Mouse (Mus musculus) intestine, embryonic 14.5 days (tissue): ENCODE measurements around the gene Pde7b. TPM values are rescaled to one million over a fixed set of nuclear protein-coding genes. Genes with fewer than 3 reads are reported as not detected.

Experiments used
- ATAC-seq: fragments of 200-750 bp; cut with Nextera tagmentation; replicated peaks from 2 replicates; pipeline ENCODE4 v1.8.0; 2017; ENCODE audit warnings: low read depth, moderate number of reproducible peaks, moderate TSS enrichment, moderate library complexity; ENCODE audit not compliant: low FRiP score, low TSS enrichment
- DNase-seq: peaks from one replicate; pipeline ENCODE4 v3.0.0-alpha.2; 2018; ENCODE audit warnings: low spot score
- H3K27ac ChIP-seq: fragments of 300-500 bp; sonication (generic); 2 replicates; pipeline ENCODE4 v1.5.1; 2014; ENCODE audit warnings: low read depth, mild to moderate bottlenecking, control low read depth
- H3K27me3 ChIP-seq: fragments of 300-500 bp; sonication (generic); replicated peaks from 2 replicates; pipeline ENCODE4 v1.6.1; 2014; ENCODE audit warnings: low read length, control low read depth; ENCODE audit not compliant: control insufficient read depth, insufficient read depth
- H3K36me3 ChIP-seq: fragments of 300-500 bp; sonication (generic); 2 replicates; pipeline ENCODE4 v1.6.1; 2014; ENCODE audit warnings: low read length, control low read depth; ENCODE audit not compliant: control insufficient read depth, insufficient read depth
- H3K4me1 ChIP-seq: fragments of 300-500 bp; sonication (generic); replicated peaks from 2 replicates; pipeline ENCODE4 v1.6.1; 2014; ENCODE audit warnings: low read length, control low read depth, mixed read lengths; ENCODE audit not compliant: control insufficient read depth, insufficient read depth
- H3K4me2 ChIP-seq: fragments of 300-500 bp; sonication (generic); 2 replicates; pipeline ENCODE4 v1.6.1; 2014; ENCODE audit warnings: low read length
- H3K4me3 ChIP-seq: fragments of 300-500 bp; sonication (generic); 2 replicates; pipeline ENCODE4 v1.5.1; 2014; ENCODE audit warnings: low read depth, low read length, control low read depth, mixed read lengths
- H3K9ac ChIP-seq: fragments of 300-500 bp; sonication (generic); 2 replicates; pipeline ENCODE4 v1.6.1; 2014; ENCODE audit warnings: mild to moderate bottlenecking, low read length
- H3K9me3 ChIP-seq: fragments of 300-500 bp; sonication (generic); 2 replicates; pipeline ENCODE4 v1.6.1; 2016; ENCODE audit warnings: low read length, control low read depth; ENCODE audit not compliant: control insufficient read depth
- WGBS: fragments of 180-500 bp; shearing (Covaris S2); extraction: QIAGEN DNeasy Blood & Tissue Kit; methylation state at CpG from one replicate; pipeline ENCODE4 v1.1.7; 2014; 5-methylcytosine and 5-hydroxymethylcytosine counted together
- polyA plus RNA-seq: library from polyadenylated mRNA; unstranded; fragments of >200 nt; fragmentation: Nextera tagmentation; extraction: Ambion mirVana; gene quantifications from 2 replicates; pipeline ENCODE4 v1.2.1, GENCODE M21; 2014

The Pde7b gene
- polyA plus RNA-seq, 1 experiment from 2014 or later: 2.8 TPM

DNA sequence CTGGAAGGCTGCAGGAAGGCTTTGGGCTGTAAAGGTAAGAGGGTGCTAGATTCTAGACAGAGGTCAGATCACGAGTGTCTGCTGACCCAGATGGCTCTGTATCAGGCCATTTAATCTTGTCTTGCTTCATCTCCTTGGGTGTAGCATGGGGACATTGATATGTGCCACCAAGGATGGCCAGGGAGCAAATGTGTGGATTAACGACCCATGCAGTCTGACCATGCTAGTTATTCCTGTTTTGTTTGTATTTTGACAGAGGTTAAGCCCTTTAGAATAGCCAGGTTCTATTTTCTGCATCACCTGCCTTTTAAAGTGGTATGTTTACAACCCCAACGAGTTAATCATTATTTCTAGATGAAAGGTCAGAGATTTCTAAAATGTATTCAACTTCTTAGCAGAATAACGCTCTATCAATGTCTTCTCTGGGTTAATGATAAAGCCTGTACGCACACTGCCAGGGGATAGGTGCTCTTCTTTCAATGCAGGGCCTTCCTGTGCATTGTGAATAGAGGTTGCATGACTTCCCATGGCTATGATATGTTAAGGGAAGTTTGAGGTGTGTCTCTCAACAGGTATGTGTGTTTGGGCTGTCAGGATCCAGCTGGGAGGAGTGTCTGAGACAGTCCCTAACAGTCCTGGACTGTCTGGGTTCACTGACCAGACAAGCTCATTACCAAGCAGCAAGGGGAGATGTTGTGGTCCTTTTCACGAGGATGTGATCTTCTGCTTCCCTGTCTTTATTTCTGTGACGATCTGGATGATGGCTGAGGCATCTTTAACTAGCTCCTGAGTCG, 103.0 kb downstream of the Pde7b start:
- no peak overlapping the region for H3K4me2 ChIP-seq
- peak; percentile 62 for ATAC-seq
- H3K27ac ChIP-seq: peak overlapping the region; percentile 16; the same call in 1 of the 2 replicates

DNA sequence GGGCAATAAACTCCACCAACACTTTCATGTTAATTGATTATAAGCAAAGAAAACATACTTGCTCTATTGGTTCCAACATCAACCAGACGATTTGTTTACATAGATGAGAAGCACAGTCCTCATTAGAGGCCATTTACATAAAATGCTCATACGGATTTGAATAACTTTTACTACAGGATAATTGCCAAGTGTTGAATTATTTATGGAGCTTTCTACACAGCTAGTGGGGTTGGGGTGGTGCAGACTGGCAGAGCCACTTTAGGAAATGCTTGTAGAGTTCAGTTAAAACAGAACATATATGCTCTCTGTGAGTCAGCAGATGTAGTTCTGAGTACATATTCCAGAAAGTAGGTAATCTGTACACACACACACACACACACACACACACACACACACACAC, 118.9 kb downstream of the Pde7b start:
- no peak overlapping the region for H3K27ac ChIP-seq
- H3K4me1 ChIP-seq: no peaks in the 10 kb centered on the region
- H3K4me2 ChIP-seq: no peak overlapping the region
- H3K4me3 ChIP-seq: no peak overlapping the region
- no peak overlapping the region for H3K9ac ChIP-seq
- ATAC-seq (no peak), DNase-seq (no peak)
- no peaks in the 10 kb centered on the region for H3K36me3 ChIP-seq
- WGBS: 75% methylated on average over 2 of the region's 2 CpGs
- no peaks in the 10 kb centered on the region for H3K27me3 ChIP-seq
- H3K9me3 ChIP-seq: no peaks in the 10 kb centered on the region

More for the DNA sequence above, 103.0 kb downstream of the Pde7b start:
- no peaks in the 10 kb centered on the region for H3K27me3 ChIP-seq
- H3K4me1 ChIP-seq: no peaks in the 10 kb centered on the region
- WGBS: 56% methylated on average over 8 of the region's 8 CpGs
- DNase-seq: no peak
- no peaks in the 10 kb centered on the region for H3K9me3 ChIP-seq
- no peaks in the 10 kb centered on the region for H3K36me3 ChIP-seq
- H3K9ac ChIP-seq: no peak overlapping the region
- no peak overlapping the region for H3K4me3 ChIP-seq

DNA sequence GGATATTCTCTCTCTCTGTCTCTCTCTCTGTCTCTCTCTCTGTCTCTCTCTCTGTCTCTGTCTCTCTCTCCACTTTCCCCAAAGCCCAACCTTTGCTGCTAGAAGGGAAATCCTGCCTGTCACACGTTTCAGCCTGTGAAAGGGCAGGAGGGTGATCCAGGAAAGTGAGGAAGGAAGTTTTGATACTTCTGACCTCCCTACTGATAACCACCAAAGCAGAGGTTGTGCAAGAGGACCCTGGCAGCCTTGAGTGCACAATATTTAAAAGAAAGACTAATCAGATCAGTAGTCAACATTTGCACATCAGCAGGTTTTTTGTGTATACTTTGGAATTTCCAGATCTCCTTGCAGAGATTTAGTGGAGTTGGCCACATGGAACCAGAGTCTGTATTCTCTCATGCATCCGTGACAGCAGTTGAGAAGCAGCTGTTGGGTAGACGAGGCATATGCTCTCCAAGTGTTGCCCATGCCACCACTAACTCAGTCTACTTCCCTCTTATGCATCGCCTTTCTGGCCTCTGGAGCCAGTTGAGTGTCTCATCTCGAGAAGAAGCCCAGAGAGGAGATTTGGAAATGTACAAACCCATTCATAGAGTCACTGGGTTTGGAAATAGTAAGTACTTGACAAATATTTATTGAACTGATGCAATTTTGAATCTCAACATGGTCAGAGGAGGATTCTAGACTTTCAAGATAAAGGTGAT, 129.6 kb downstream of the Pde7b start:
- no peaks in the 10 kb centered on the region for H3K4me1 ChIP-seq
- H3K27ac ChIP-seq: no peak overlapping the region
- H3K9me3 ChIP-seq: no peaks in the 10 kb centered on the region
- H3K36me3 ChIP-seq: no peaks in the 10 kb centered on the region
- no peaks in the 10 kb centered on the region for H3K27me3 ChIP-seq
- no peak overlapping the region for H3K4me3 ChIP-seq
- ATAC-seq (no peak), DNase-seq (no peak)
- no peak overlapping the region for H3K9ac ChIP-seq
- WGBS: 43% methylated on average over 5 of the region's 5 CpGs
- no peak overlapping the region for H3K4me2 ChIP-seq

DNA sequence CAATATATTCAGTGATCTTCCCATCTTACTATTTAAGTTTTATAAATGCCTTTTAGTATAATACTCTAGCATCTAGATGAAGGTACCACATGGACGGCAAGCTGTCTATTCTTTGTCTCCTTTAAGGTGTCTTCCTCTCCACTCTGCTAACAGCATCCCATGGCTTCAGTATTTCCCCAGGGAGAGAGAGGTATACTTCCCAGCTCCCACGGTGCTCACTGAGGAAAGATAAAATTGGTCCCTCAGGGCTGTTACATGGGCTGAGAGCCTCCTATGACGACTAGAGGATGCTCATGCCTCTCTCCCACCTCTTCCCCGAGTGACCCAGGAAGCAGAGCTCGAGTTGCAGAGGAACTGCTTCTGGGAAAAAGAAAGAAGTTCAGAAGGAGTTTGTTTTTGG, 130.9 kb downstream of the Pde7b start:
- Histone ChIP-seq H3K27me3 (no peaks in the 10 kb centered on the region), H3K9ac (no peak overlapping the region), H3K4me1 (no peaks in the 10 kb centered on the region), H3K4me2 (no peak overlapping the region), H3K9me3 (no peaks in the 10 kb centered on the region), H3K36me3 (no peaks in the 10 kb centered on the region), H3K27ac (no peak overlapping the region), H3K4me3 (no peak overlapping the region)
- DNase-seq (no peak), ATAC-seq (no peak)
- WGBS: 47% methylated on average over 5 of the region's 5 CpGs

DNA sequence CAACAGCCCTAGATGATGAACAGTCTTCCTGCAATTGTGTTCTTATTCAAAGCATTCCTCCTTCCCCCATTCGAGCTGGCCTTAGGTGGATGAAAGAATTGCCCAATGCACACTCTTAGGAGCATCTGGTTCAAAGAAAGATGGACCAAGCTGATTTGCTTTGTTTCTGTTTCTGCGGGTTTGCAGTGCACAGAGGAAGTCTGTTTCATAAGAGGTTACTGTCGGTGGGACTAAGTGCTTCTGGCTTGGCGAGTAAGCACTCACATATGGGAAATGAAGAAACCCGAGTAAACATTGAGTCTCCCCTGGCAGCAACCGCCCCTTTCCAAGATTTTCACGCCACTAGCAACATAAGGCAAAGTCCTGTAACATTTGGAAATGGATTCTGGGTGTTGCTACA, 134.8 kb downstream of the Pde7b start:
- WGBS: 33% methylated on average over 7 of the region's 7 CpGs
- Histone ChIP-seq H3K4me1 (no peaks in the 10 kb centered on the region), H3K9ac (no peak overlapping the region), H3K27ac (no peak overlapping the region), H3K36me3 (no peaks in the 10 kb centered on the region), H3K9me3 (no peaks in the 10 kb centered on the region), H3K4me2 (no peak overlapping the region), H3K4me3 (no peak overlapping the region), H3K27me3 (no peaks in the 10 kb centered on the region)
- DNase-seq (no peak), ATAC-seq (no peak)

DNA sequence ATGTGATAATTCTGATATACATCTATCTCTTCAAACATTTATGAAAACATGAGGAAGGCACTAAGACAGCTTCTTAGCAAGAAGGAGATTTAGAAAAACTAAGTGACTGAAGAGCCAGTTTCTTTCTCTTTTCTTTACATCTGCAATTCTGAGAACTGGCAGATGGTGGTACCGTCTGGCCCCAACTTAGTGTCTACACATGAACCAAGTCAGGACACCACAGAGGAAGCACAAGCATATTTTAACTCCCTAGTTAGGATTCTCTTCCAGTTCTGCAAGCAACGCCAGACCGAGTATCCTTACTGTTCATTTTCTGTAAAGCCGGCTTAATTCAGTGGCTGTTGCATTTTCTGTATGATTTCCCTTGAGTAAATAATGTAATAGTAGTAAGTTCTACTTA, 138.9 kb downstream of the Pde7b start:
- Histone ChIP-seq H3K4me2 (no peak overlapping the region), H3K27ac (no peak overlapping the region), H3K9ac (no peak overlapping the region), H3K9me3 (no peaks in the 10 kb centered on the region), H3K27me3 (no peaks in the 10 kb centered on the region), H3K36me3 (no peaks in the 10 kb centered on the region), H3K4me1 (no peaks in the 10 kb centered on the region), H3K4me3 (no peak overlapping the region)
- ATAC-seq (no peak), DNase-seq (no peak)
- WGBS: 90% methylated on average over 4 of the region's 4 CpGs

DNA sequence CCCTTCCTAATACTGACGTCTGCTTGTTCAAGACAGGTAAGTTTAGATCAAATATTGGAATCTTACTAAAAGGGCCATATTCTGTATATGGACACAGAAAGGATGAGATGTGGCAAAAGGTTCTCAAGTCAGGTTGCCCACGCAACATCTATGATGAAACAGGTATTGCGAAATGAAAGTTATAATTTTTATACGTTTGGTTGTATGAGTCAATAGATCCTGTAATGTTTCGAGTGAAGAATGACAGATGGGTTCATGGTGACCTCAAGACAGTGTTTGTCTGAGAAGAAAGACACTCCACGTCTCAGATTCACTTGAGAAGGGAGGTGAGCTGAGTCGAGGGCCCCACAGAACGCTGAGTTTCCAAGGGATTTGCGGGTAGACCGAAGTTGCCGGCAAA, 149.9 kb downstream of the Pde7b start:
- Histone ChIP-seq H3K27me3 (no peaks in the 10 kb centered on the region), H3K4me2 (no peak overlapping the region), H3K4me3 (no peak overlapping the region), H3K27ac (no peak overlapping the region), H3K9me3 (no peaks in the 10 kb centered on the region), H3K36me3 (no peaks in the 10 kb centered on the region), H3K9ac (no peak overlapping the region), H3K4me1 (no peaks in the 10 kb centered on the region)
- ATAC-seq (no peak), DNase-seq (no peak)
- WGBS: 94% methylated on average over 11 of the region's 11 CpGs

DNA sequence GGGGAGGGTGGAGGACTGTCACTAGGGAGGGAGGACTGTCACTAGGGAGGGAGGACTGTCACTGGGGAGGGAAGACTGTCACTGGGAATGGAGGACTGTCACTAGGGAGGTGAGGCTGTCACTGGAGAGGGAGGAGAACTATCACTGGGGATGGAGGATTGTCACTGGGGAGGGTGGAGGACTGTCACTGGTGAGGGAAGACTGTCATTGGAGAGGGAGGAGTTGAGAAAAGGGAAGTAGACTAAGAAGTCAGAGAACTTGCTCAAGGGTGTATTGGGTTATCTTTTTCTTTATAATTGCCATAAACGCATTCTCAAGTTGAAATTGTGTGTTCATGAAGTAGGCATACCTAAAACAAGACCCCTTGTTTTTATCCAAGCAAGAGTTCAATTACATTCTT, 150.5 kb downstream of the Pde7b start:
- ATAC-seq: no peak
- Histone ChIP-seq H3K36me3 (no peaks in the 10 kb centered on the region), H3K9ac (no peak overlapping the region), H3K9me3 (no peaks in the 10 kb centered on the region), H3K27ac (no peak overlapping the region), H3K4me1 (no peaks in the 10 kb centered on the region), H3K4me3 (no peak overlapping the region), H3K4me2 (no peak overlapping the region), H3K27me3 (no peaks in the 10 kb centered on the region)
- DNase-seq: no peak
- WGBS: 88% methylated on average over 1 of the region's 1 CpGs

DNA sequence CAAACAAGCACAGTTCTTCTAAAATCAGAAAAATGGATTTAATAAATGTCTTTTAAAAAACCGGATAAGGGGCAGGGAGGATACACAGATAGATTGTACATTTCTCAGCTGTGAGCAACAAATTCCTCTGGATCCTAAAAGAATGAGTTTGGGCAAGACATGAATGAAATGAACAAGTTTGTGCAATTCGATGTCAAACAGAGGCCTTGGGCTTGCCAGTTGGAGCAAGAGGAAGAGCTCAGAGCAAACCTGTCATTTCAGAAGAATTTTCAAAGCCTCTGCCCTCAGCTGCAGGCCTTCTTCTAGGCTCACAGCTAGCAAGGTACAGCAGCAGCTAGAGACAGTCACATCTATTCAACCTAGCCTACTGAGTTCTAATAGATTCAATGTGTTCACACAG, 153.4 kb downstream of the Pde7b start:
- DNase-seq: no peak
- WGBS: 83% methylated on average over 2 of the region's 2 CpGs
- H3K36me3 ChIP-seq: no peaks in the 10 kb centered on the region
- H3K4me2 ChIP-seq: no peak overlapping the region
- H3K4me3 ChIP-seq: no peak overlapping the region
- no peak for ATAC-seq
- no peaks in the 10 kb centered on the region for H3K4me1 ChIP-seq
- H3K9ac ChIP-seq: no peak overlapping the region
- no peaks in the 10 kb centered on the region for H3K9me3 ChIP-seq
- no peaks in the 10 kb centered on the region for H3K27me3 ChIP-seq
- no peak overlapping the region for H3K27ac ChIP-seq
